Mouse (Mus musculus): Measurements from ENCODE around the gene Actl10. TPM values are rescaled to one million over a fixed set of nuclear protein-coding genes. Genes with fewer than 3 reads are reported as not detected.

Actl10 gene
- total and polyA plus RNA-seq, 2 experiments from 2014 or later, result 0.13 to 0.48 TPM

GRCm38 (mm10) chr2:154569071-154569748, 17.6 kb downstream of the Actl10 start:
- no peaks in the 10 kb centered on the region for H3K36me3 ChIP-seq (ENCODE audit: insufficient read depth)
- H3K4me1 ChIP-seq (ENCODE audit: insufficient read depth), result peaks cover 10% of the 10 kb centered on the region; the same call in 1 of the 2 replicates
- H3K27me3 ChIP-seq (ENCODE audit: insufficient read depth, low read length), result no peaks in the 10 kb centered on the region
- TF ChIP-seq CTCF (IDR thresholded peaks at IDR 0.05; ENCODE audit: low read depth), result no peak
- WGBS, result under 1% methylated on average over 49 of the region's 70 CpGs
- no peaks in the 10 kb centered on the region for H3K9me3 ChIP-seq (ENCODE audit: low read length)
- DNase-seq (peak; percentile 49), ATAC-seq (peak; percentile 59)
- H3K4me3 ChIP-seq (ENCODE audit: low read depth, low read length), result peak overlapping the region; percentile 83
- peak overlapping the region; percentile 91 for H3K4me2 ChIP-seq (ENCODE audit: low read depth)
- H3K27ac ChIP-seq (ENCODE audit: low read depth, low read length), result peak overlapping the region; percentile 54
- H3K9ac ChIP-seq, result peak overlapping the region; percentile 49

- DNase-seq (peak; percentile 96), ATAC-seq (peak; percentile 99)
- H3K27ac ChIP-seq (ENCODE audit: low read depth, low read length), result peak within 1 kb of the TSS; percentile 54
- H3K9ac ChIP-seq, result peak within 1 kb of the TSS; percentile 49
- WGBS, result 6% methylated on average over 31 of the region's 44 CpGs
- no peaks in the 10 kb centered on the region for H3K27me3 ChIP-seq (ENCODE audit: insufficient read depth, low read length)
- peak; percentile 23; the same call in 1 of the 2 replicates for TF ChIP-seq CTCF (IDR thresholded peaks at IDR 0.05; ENCODE audit: low read depth)
- no peaks in the 10 kb centered on the region for H3K36me3 ChIP-seq (ENCODE audit: insufficient read depth)
- H3K4me3 ChIP-seq (ENCODE audit: low read depth, low read length), result peak within 1 kb of the TSS; percentile 83
- peaks cover 10% of the 10 kb centered on the region; the same call in 1 of the 2 replicates for H3K4me1 ChIP-seq (ENCODE audit: insufficient read depth)
- peak within 1 kb of the TSS; percentile 91 for H3K4me2 ChIP-seq (ENCODE audit: low read depth)
- H3K9me3 ChIP-seq (ENCODE audit: low read length), result no peaks in the 10 kb centered on the region
Observed at GRCm38 (mm10) chr2:154569836-154570286, 18.3 kb downstream of the Actl10 start, which contains the start of gene E2f1. Gene E2f1 (minus strand): TSS chr2:154569892.

- no peak for TF ChIP-seq CTCF (IDR thresholded peaks at IDR 0.05; ENCODE audit: low read depth)
- no peak overlapping the region for H3K9ac ChIP-seq
- no peaks in the 10 kb centered on the region for H3K27me3 ChIP-seq (ENCODE audit: insufficient read depth, low read length)
- no peaks in the 10 kb centered on the region for H3K36me3 ChIP-seq (ENCODE audit: insufficient read depth)
- H3K9me3 ChIP-seq (ENCODE audit: low read length), result no peaks in the 10 kb centered on the region
- H3K4me3 ChIP-seq (ENCODE audit: low read depth, low read length), result no peak overlapping the region
- no peak overlapping the region for H3K4me2 ChIP-seq (ENCODE audit: low read depth)
- WGBS, result 70% methylated on average over 4 of the region's 4 CpGs
- DNase-seq (no peak), ATAC-seq (no peak)
- H3K27ac ChIP-seq (ENCODE audit: low read depth, low read length), result no peak overlapping the region
- H3K4me1 ChIP-seq (ENCODE audit: insufficient read depth), result peaks cover 10% of the 10 kb centered on the region; the same call in 1 of the 2 replicates
Observed at GRCm38 (mm10) chr2:154570666-154571065, 19.1 kb downstream of the Actl10 start.

GRCm38 (mm10) chr2:154571266-154571665, 19.7 kb downstream of the Actl10 start:
- 79% methylated on average over 4 of the region's 4 CpGs for WGBS
- no peak for DNase-seq
- ATAC-seq, result no peak
- Histone ChIP-seq H3K27ac (ENCODE audit: low read depth, low read length) (no peak overlapping the region), H3K4me3 (ENCODE audit: low read depth, low read length) (no peak overlapping the region), H3K27me3 (ENCODE audit: insufficient read depth, low read length) (no peaks in the 10 kb centered on the region), H3K36me3 (ENCODE audit: insufficient read depth) (no peaks in the 10 kb centered on the region), H3K4me1 (ENCODE audit: insufficient read depth) (peaks cover 10% of the 10 kb centered on the region; the same call in 1 of the 2 replicates), H3K9ac (no peak overlapping the region), H3K9me3 (ENCODE audit: low read length) (no peaks in the 10 kb centered on the region), H3K4me2 (ENCODE audit: low read depth) (no peak overlapping the region)
- TF ChIP-seq CTCF (IDR thresholded peaks at IDR 0.05; ENCODE audit: low read depth), result no peak

GRCm38 (mm10) chr2:154571976-154572375, 20.4 kb downstream of the Actl10 start:
- DNase-seq, result no peak
- no peak overlapping the region for H3K4me3 ChIP-seq (ENCODE audit: low read depth, low read length)
- H3K27ac ChIP-seq (ENCODE audit: low read depth, low read length), result no peak overlapping the region
- H3K9me3 ChIP-seq (ENCODE audit: low read length), result no peaks in the 10 kb centered on the region
- H3K36me3 ChIP-seq (ENCODE audit: insufficient read depth), result no peaks in the 10 kb centered on the region
- no peak for TF ChIP-seq CTCF (IDR thresholded peaks at IDR 0.05; ENCODE audit: low read depth)
- H3K27me3 ChIP-seq (ENCODE audit: insufficient read depth, low read length), result no peaks in the 10 kb centered on the region
- no peak for ATAC-seq
- peaks cover 10% of the 10 kb centered on the region; the same call in 1 of the 2 replicates for H3K4me1 ChIP-seq (ENCODE audit: insufficient read depth)
- H3K9ac ChIP-seq, result no peak overlapping the region
- H3K4me2 ChIP-seq (ENCODE audit: low read depth), result no peak overlapping the region
- 75% methylated on average over 8 of the region's 8 CpGs for WGBS

- DNase-seq (no peak), ATAC-seq (no peak)
- Histone ChIP-seq H3K4me1 (ENCODE audit: insufficient read depth) (peaks cover 10% of the 10 kb centered on the region; the same call in 1 of the 2 replicates), H3K9me3 (ENCODE audit: low read length) (no peaks in the 10 kb centered on the region), H3K4me2 (ENCODE audit: low read depth) (no peak overlapping the region), H3K27me3 (ENCODE audit: insufficient read depth, low read length) (no peaks in the 10 kb centered on the region), H3K36me3 (ENCODE audit: insufficient read depth) (no peaks in the 10 kb centered on the region), H3K9ac (no peak overlapping the region), H3K4me3 (ENCODE audit: low read depth, low read length) (no peak overlapping the region), H3K27ac (ENCODE audit: low read depth, low read length) (no peak overlapping the region)
- no peak for TF ChIP-seq CTCF (IDR thresholded peaks at IDR 0.05; ENCODE audit: low read depth)
- WGBS, result 76% methylated on average over 3 of the region's 3 CpGs
Observed at GRCm38 (mm10) chr2:154572996-154573395, 21.4 kb downstream of the Actl10 start.

GRCm38 (mm10) chr2:154574271-154574670, 22.7 kb downstream of the Actl10 start:
- no peaks in the 10 kb centered on the region for H3K27me3 ChIP-seq (ENCODE audit: insufficient read depth, low read length)
- TF ChIP-seq CTCF (IDR thresholded peaks at IDR 0.05; ENCODE audit: low read depth), result no peak
- DNase-seq, result no peak
- no peak overlapping the region for H3K4me3 ChIP-seq (ENCODE audit: low read depth, low read length)
- no peak for ATAC-seq
- no peak overlapping the region for H3K4me2 ChIP-seq (ENCODE audit: low read depth)
- no peak overlapping the region for H3K27ac ChIP-seq (ENCODE audit: low read depth, low read length)
- H3K9ac ChIP-seq, result no peak overlapping the region
- H3K36me3 ChIP-seq (ENCODE audit: insufficient read depth), result no peaks in the 10 kb centered on the region
- 43% methylated on average over 7 of the region's 7 CpGs for WGBS
- no peaks in the 10 kb centered on the region for H3K9me3 ChIP-seq (ENCODE audit: low read length)
- H3K4me1 ChIP-seq (ENCODE audit: insufficient read depth), result peaks cover 4% of the 10 kb centered on the region; the same call in 1 of the 2 replicates
